Mouse (Mus musculus): ENCODE results near the gene Gm17087. TPM values are rescaled to one million over a fixed set of nuclear protein-coding genes. Genes with fewer than 3 reads are reported as not detected.

Gm17087 gene
- not detected in 2 replicates for polyA plus RNA-seq (2015; fragmentation: Nextera tagmentation; extraction: Ambion mirVana)

DNA sequence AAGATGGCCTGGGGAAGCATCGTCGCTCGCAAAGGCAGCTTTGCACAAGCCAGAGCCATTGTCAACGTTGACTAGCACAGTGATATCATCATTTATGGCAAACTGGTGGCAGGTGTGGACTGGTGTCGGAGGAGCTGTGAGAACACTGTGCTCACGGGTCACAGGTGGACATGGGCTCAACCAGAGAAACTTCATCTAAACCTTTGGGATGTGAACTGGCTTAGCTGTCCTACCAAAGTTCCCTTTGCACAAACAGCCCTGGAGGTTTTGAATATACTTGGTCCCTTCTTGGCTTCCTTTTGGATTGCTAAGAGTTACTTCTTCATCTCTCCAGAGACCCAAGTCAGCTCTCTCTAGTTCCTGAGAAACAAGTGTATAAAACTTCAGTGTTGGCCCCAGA, at the start of gene Gm17087:
Gene Gm17087, minus strand, starts transcription at position 101 of the 400 bp plus-strand sequence.
- Histone ChIP-seq H3K4me3 (replicated peaks) (no peak within 1 kb of the TSS), H3K27ac (no peak within 1 kb of the TSS), H3K9ac (no peak within 1 kb of the TSS), H3K4me2 (no peak within 1 kb of the TSS), H3K9me3 (replicated peaks) (no peaks in the 10 kb centered on the region), H3K27me3 (no peaks in the 10 kb centered on the region; the same call in 1 of the 2 replicates), H3K4me1 (replicated peaks) (no peaks in the 10 kb centered on the region), H3K36me3 (no peaks in the 10 kb centered on the region)
- ATAC-seq (ENCODE audit: low read depth), result no peak
- WGBS (ENCODE audit: insufficient replicate concordance), result 64% methylated on average over 6 of the region's 6 CpGs
- no peak for DNase-seq

DNA sequence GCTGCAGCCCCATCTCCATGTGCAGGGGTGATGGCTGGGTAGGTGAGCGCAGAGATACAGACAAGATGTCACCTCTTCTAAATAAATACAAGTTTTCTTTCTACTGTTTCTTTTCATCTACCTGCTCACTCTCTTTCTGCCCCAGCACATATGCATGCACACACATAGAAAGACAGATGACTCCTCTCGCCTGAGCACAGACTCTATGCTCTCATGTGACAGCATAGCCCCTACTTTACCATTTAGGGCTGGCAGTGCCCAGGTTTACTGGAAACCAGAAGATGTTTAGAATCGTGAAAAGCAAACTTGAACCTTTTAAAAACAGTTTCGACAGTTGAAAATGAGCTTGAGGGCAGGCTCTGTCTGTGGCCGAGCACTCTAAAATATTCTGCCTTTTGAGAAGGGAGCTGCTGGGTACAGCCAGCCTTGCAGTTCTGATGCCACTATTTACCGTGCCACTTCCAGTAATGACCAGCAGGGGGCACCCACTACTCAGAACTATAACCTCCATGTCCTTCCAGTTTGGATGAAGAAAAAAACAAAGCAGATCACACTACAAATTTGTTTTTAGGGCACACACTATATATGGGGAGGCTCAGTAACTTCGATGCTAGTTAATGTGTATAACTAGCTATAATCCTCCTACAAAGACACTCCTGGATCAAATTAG, 47.3 kb upstream of the Gm17087 start:
- Histone ChIP-seq H3K4me2 (no peak overlapping the region), H3K9me3 (replicated peaks) (no peaks in the 10 kb centered on the region), H3K4me1 (replicated peaks) (no peaks in the 10 kb centered on the region), H3K9ac (no peak overlapping the region), H3K36me3 (no peaks in the 10 kb centered on the region), H3K4me3 (replicated peaks) (no peak overlapping the region), H3K27me3 (no peaks in the 10 kb centered on the region), H3K27ac (no peak overlapping the region)
- no peak for ATAC-seq (ENCODE audit: low read depth)
- no peak for DNase-seq
- WGBS (ENCODE audit: insufficient replicate concordance), result 27% methylated on average over 7 of the region's 7 CpGs

GRCm38 (mm10) chr17:8611916-8612315, 45.2 kb upstream of the Gm17087 start:
- WGBS (ENCODE audit: insufficient replicate concordance), result 65% methylated on average over 4 of the region's 4 CpGs
- Histone ChIP-seq H3K36me3 (no peaks in the 10 kb centered on the region), H3K27me3 (no peaks in the 10 kb centered on the region), H3K4me2 (no peak overlapping the region), H3K4me1 (replicated peaks) (no peaks in the 10 kb centered on the region), H3K9me3 (replicated peaks) (no peaks in the 10 kb centered on the region), H3K27ac (no peak overlapping the region), H3K4me3 (replicated peaks) (no peak overlapping the region), H3K9ac (no peak overlapping the region)
- DNase-seq (no peak), ATAC-seq (ENCODE audit: low read depth) (no peak)

- H3K9ac ChIP-seq, result no peak overlapping the region
- WGBS (ENCODE audit: insufficient replicate concordance), result 31% methylated on average over 3 of the region's 3 CpGs
- no peaks in the 10 kb centered on the region for H3K9me3 ChIP-seq (replicated peaks)
- no peaks in the 10 kb centered on the region; the same call in 1 of the 2 replicates for H3K27me3 ChIP-seq
- DNase-seq (no peak), ATAC-seq (ENCODE audit: low read depth) (no peak)
- H3K4me1 ChIP-seq (replicated peaks), result no peaks in the 10 kb centered on the region
- no peak overlapping the region for H3K4me3 ChIP-seq (replicated peaks)
- no peak overlapping the region for H3K27ac ChIP-seq
- no peaks in the 10 kb centered on the region for H3K36me3 ChIP-seq
- no peak overlapping the region for H3K4me2 ChIP-seq
Observed at GRCm38 (mm10) chr17:8606695-8607094, 39.9 kb upstream of the Gm17087 start.

DNA sequence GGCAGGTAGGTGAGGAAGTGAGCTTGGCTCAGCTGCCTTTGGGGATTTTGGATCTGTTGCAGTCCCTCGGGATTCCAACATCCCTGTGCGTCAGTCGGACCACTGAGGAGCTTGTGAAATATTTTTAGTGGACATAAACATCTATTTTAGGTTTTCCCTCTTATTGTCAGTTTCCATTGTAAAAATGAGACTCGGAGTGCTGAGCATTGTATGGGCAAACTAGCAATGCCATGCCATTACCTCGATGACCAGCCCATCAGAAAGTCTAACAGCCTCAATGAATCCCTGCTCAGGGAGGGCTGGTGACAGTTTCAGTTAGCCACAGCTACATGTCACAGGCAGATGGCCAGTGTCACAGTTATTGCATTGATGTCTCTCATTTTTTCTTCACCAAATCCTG, 39.2 kb upstream of the Gm17087 start:
- Histone ChIP-seq H3K36me3 (no peaks in the 10 kb centered on the region), H3K4me1 (replicated peaks) (no peaks in the 10 kb centered on the region), H3K27ac (no peak overlapping the region), H3K9ac (no peak overlapping the region), H3K4me3 (replicated peaks) (no peak overlapping the region), H3K9me3 (replicated peaks) (no peaks in the 10 kb centered on the region), H3K4me2 (no peak overlapping the region), H3K27me3 (no peaks in the 10 kb centered on the region; the same call in 1 of the 2 replicates)
- ATAC-seq (ENCODE audit: low read depth) (no peak), DNase-seq (no peak)
- 54% methylated on average over 5 of the region's 5 CpGs for WGBS (ENCODE audit: insufficient replicate concordance)

DNA sequence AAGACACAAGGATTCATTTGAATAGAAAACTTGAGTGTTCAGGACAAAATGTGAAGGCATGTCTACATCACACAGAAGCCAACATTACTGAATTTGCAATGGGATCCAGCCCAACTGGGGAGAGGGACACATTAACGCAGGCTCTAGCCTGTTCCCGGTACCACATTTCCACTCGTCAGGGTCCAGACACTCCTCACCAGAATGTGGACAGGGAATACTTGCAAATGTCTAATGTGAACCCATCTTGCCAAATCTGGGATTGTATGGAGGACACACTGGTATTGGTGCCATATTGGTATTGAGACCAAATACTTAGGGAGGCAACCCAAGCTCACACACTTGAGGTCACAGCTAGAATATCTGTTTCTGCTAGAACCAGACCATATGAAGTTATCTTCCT, 36.2 kb upstream of the Gm17087 start:
- H3K4me3 ChIP-seq (replicated peaks), result no peak overlapping the region
- no peak overlapping the region for H3K27ac ChIP-seq
- no peak overlapping the region for H3K4me2 ChIP-seq
- H3K9ac ChIP-seq, result no peak overlapping the region
- no peaks in the 10 kb centered on the region for H3K9me3 ChIP-seq (replicated peaks)
- no peaks in the 10 kb centered on the region for H3K36me3 ChIP-seq
- WGBS (ENCODE audit: insufficient replicate concordance), result 68% methylated on average over 3 of the region's 3 CpGs
- no peaks in the 10 kb centered on the region for H3K4me1 ChIP-seq (replicated peaks)
- no peak for ATAC-seq (ENCODE audit: low read depth)
- no peak for DNase-seq
- no peaks in the 10 kb centered on the region; the same call in 1 of the 2 replicates for H3K27me3 ChIP-seq

GRCm38 (mm10) chr17:8597790-8598189, 31.0 kb upstream of the Gm17087 start:
- no peak for DNase-seq
- Histone ChIP-seq H3K9me3 (replicated peaks) (no peaks in the 10 kb centered on the region), H3K4me2 (no peak overlapping the region), H3K9ac (no peak overlapping the region), H3K36me3 (no peaks in the 10 kb centered on the region), H3K27me3 (peaks cover 5% of the 10 kb centered on the region), H3K4me3 (replicated peaks) (no peak overlapping the region), H3K4me1 (replicated peaks) (no peaks in the 10 kb centered on the region), H3K27ac (no peak overlapping the region)
- ATAC-seq (ENCODE audit: low read depth), result no peak
- 8% methylated on average over 7 of the region's 7 CpGs for WGBS (ENCODE audit: insufficient replicate concordance)

DNA sequence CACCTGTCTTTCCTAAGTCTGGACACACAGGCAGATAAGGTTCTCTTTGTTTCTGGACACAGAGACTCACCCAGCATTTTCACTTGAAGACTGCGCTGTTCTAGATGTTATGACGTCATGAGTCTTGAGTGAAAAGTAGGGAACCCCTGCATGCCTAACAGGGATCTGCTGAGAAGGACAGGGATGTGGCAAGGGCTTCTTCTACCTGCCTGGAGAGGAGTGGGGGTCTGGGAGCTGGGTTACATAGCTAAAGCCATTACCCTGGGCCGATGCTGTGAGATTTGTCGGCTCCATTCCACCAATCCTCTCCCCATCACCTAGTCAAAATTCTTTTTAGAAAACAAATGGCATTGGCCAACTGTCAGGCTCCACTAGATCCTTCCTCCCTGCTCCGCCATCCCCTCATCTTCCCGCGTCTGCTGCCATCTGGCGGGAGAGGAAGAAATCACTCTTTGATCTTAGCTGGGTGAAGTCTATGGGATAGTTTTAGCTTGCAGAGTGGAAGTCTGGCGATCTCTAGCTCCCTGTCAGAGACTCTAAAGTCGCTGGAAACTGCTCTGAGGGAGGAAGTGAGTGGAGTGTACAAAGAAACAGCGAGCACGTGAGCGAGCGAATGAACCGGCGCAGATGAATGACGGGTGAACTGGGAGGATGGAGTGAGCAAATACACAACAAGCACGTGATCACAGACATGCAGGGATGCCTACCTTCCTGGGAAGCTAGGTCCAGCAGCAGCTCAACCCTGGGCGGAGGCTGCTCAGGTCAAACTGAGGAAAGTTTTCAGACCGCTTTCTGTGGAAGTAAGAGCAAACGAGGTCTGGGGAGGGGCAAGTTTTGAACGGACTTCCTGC, 25.9 kb upstream of the Gm17087 start:
- no peak overlapping the region for H3K27ac ChIP-seq
- ATAC-seq (ENCODE audit: low read depth) (no peak), DNase-seq (no peak)
- no peaks in the 10 kb centered on the region for H3K36me3 ChIP-seq
- no peak overlapping the region for H3K9ac ChIP-seq
- H3K4me1 ChIP-seq (replicated peaks), result no peaks in the 10 kb centered on the region
- WGBS (ENCODE audit: insufficient replicate concordance), result 15% methylated on average over 22 of the region's 22 CpGs
- peaks cover 5% of the 10 kb centered on the region; the same call in 1 of the 2 replicates for H3K27me3 ChIP-seq
- H3K9me3 ChIP-seq (replicated peaks), result no peaks in the 10 kb centered on the region
- no peak overlapping the region for H3K4me3 ChIP-seq (replicated peaks)
- H3K4me2 ChIP-seq, result peak overlapping the region; percentile 29

GRCm38 (mm10) chr17:8581579-8581978, 14.8 kb upstream of the Gm17087 start:
- Histone ChIP-seq H3K4me2 (no peak overlapping the region), H3K9ac (no peak overlapping the region), H3K4me1 (replicated peaks) (no peaks in the 10 kb centered on the region), H3K27me3 (no peaks in the 10 kb centered on the region), H3K27ac (no peak overlapping the region), H3K4me3 (replicated peaks) (no peak overlapping the region), H3K36me3 (no peaks in the 10 kb centered on the region), H3K9me3 (replicated peaks) (no peaks in the 10 kb centered on the region)
- 69% methylated on average over 8 of the region's 8 CpGs for WGBS (ENCODE audit: insufficient replicate concordance)
- DNase-seq, result no peak
- no peak for ATAC-seq (ENCODE audit: low read depth)

DNA sequence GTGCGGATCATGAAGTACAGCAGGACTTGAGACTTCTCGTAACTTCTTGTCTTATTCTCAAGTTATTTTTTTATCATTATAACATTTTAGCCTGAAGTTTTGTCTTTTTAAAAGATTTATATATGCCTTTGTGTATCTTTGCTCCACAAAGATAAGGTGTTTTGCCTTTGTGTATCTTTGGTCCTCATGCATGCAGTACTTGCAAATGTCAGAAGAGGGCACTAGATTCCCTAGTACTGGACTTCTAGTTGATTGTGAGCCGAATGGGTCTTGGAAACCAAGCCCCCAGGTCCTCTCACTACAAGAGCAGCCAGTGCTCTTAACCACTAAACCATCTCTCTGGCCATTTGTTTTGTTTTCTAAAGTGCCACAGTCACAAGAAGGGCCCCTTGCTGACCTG, 13.6 kb upstream of the Gm17087 start:
- WGBS (ENCODE audit: insufficient replicate concordance), result 59% methylated on average over 3 of the region's 3 CpGs

DNA sequence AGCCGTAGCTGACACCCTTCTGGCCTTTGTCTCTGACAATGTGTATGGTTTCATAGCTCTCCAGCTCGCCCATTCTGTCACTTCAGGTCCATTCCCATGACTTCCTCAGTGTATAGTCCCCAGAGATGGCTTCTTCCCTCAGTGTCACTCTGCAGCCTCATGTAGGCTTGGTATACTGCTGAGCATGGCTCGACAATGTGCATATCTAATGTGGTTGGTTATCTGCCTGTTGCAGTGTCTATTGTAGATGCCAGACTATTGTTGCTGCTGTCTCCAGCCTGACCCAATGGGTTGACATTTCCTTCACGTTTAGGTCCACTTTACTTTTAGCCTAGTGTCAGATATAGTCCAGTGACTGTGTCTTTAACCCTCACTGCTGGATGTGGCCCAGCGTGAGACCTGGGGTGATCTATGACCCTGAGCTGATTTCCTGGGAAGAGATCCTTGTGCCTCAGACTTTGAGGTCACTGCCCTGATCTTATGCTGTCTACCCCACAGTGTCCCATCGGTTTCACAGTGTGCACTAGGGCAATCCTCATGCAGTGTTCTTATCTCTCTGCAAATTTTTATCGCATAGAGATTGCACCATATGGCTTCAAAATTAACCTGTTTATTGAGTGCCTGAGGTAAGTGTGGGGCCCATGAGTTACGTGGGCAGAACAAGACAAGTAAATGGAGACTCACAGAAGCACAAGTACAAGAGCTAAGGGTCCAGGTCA, 7.0 kb upstream of the Gm17087 start:
- Histone ChIP-seq H3K4me1 (replicated peaks) (no peaks in the 10 kb centered on the region), H3K4me2 (no peak overlapping the region), H3K27ac (no peak overlapping the region), H3K4me3 (replicated peaks) (no peak overlapping the region), H3K36me3 (no peaks in the 10 kb centered on the region), H3K9me3 (replicated peaks) (no peaks in the 10 kb centered on the region), H3K27me3 (no peaks in the 10 kb centered on the region), H3K9ac (no peak overlapping the region)
- ATAC-seq (ENCODE audit: low read depth) (peak; percentile 85), DNase-seq (no peak)
- 35% methylated on average over 8 of the region's 8 CpGs for WGBS (ENCODE audit: insufficient replicate concordance)

More for the DNA sequence above, 13.6 kb upstream of the Gm17087 start:
- no peaks in the 10 kb centered on the region for H3K4me1 ChIP-seq (replicated peaks)
- ATAC-seq (ENCODE audit: low read depth) (no peak), DNase-seq (no peak)
- H3K36me3 ChIP-seq, result no peaks in the 10 kb centered on the region
- no peaks in the 10 kb centered on the region for H3K27me3 ChIP-seq
- no peak overlapping the region for H3K4me3 ChIP-seq (replicated peaks)
- H3K9me3 ChIP-seq (replicated peaks), result no peaks in the 10 kb centered on the region
- no peak overlapping the region for H3K9ac ChIP-seq
- no peak overlapping the region for H3K4me2 ChIP-seq
- H3K27ac ChIP-seq, result no peak overlapping the region

Measured in liver, embryonic 13.5 days (tissue).